ENCODE assay signal across 8 mouse cellular contexts in genomic region chr11:120240941-120241890, GRCm38 (mm10). TPM values are rescaled to one million over a fixed set of nuclear protein-coding genes. Genes with fewer than 3 reads are reported as not detected.
A peak's percentile ranks its signal among the peaks of the same experiment; 100 is the strongest.
DNase-seq lines count a peak whose midpoint lies in the region; ATAC-seq lines count a peak whose summit lies in the region.

No protein-coding gene starts in this region.

- H3K27me3 ChIP-seq in heart, embryonic 11.5 days (ENCODE audit: control insufficient read depth, insufficient read depth, low read length) = peaks cover 5% of the 10 kb centered on the region
- H3K27me3 ChIP-seq in hindbrain, embryonic 14.5 days (ENCODE audit: control insufficient read depth, insufficient read depth, low read length) = no peaks in the 10 kb centered on the region

- DNase-seq in heart, adult 8-10 months (ENCODE audit: low spot score) = no peak
- peak; percentile 88 for DNase-seq in embryo, embryonic 11 days
- DNase-seq in hindbrain, embryonic 14.5 days (ENCODE audit: low spot score) = peak; percentile 61
- DNase-seq in mesoderm, embryonic 11.5 days (ENCODE audit: low read depth, low spot score) = peak; percentile 68
- DNase-seq in layer of hippocampus, postnatal 36 days = no peak
- DNase-seq in urinary bladder, postnatal 14 days (ENCODE audit: low spot score) = no peak
- no peak for DNase-seq in spleen, postnatal 4 days (ENCODE audit: low spot score in 2 of 2)

- no peaks in the 10 kb centered on the region for H3K9me3 ChIP-seq in heart, embryonic 11.5 days (replicated peaks; ENCODE audit: control insufficient read depth, low read length)
- no peaks in the 10 kb centered on the region for H3K9me3 ChIP-seq in hindbrain, embryonic 14.5 days (ENCODE audit: control insufficient read depth, low read length)

- H3K27ac ChIP-seq in heart, embryonic 11.5 days (ENCODE audit: low read depth, low read length) = peak overlapping the region; percentile 92
- peak overlapping the region; percentile 100 for H3K27ac ChIP-seq in hindbrain, embryonic 14.5 days

- H3K9ac ChIP-seq in heart, embryonic 11.5 days (ENCODE audit: low read depth, low read length) = peak overlapping the region; percentile 63
- peak overlapping the region; percentile 100 for H3K9ac ChIP-seq in hindbrain, embryonic 14.5 days

- no peaks in the 10 kb centered on the region for H3K36me3 ChIP-seq in heart, embryonic 11.5 days (ENCODE audit: control insufficient read depth, insufficient read depth, low read length)
- peaks cover 10% of the 10 kb centered on the region; the same call in 1 of the 2 replicates for H3K36me3 ChIP-seq in hindbrain, embryonic 14.5 days (replicated peaks; ENCODE audit: control insufficient read depth, insufficient read depth)

- ATAC-seq in heart, embryonic 11.5 days (replicated peaks; ENCODE audit: insufficient number of reproducible peaks, low FRiP score, low TSS enrichment) = no peak
- ATAC-seq in hindbrain, embryonic 14.5 days (ENCODE audit: low FRiP score) = no peak

- 11% methylated on average over 29 of the region's 29 CpGs for WGBS in heart, embryonic 11.5 days (ENCODE audit: insufficient replicate concordance)
- 11% methylated on average over 29 of the region's 29 CpGs for WGBS in hindbrain, embryonic 14.5 days

- H3K4me2 ChIP-seq in heart, embryonic 11.5 days = peak overlapping the region; percentile 100
- H3K4me2 ChIP-seq in hindbrain, embryonic 14.5 days (replicated peaks) = peak overlapping the region; percentile 100

- H3K4me1 ChIP-seq in heart, embryonic 11.5 days (ENCODE audit: control insufficient read depth, insufficient read depth, low read length) = peaks cover 55% of the 10 kb centered on the region
- peaks cover 72% of the 10 kb centered on the region for H3K4me1 ChIP-seq in hindbrain, embryonic 14.5 days (replicated peaks; ENCODE audit: control insufficient read depth, insufficient read depth, low read length)

- H3K4me3 ChIP-seq in heart, embryonic 11.5 days (ENCODE audit: low read depth, low read length) = peak overlapping the region; percentile 78
- H3K4me3 ChIP-seq in hindbrain, embryonic 14.5 days (replicated peaks; ENCODE audit: low read length) = peak overlapping the region; percentile 88

RNA-seq across cellular contexts. Expression of gene Bahcc1, which starts 8.5 kb away (rescaled TPM):
- 7.0 and 9.1 TPM in 2 replicates for polyA plus RNA-seq in heart, embryonic 11.5 days (2014; fragmentation: Nextera tagmentation; extraction: Ambion mirVana)
- total RNA-seq in heart, adult 8-10 months (2022) = 10 to 100 TPM in 2 of 4 experiments, 1 to 10 TPM in 2; 6.2 to 12.6 (median 9.3) TPM
- polyA plus RNA-seq in hindbrain, embryonic 14.5 days (2014; fragmentation: Nextera tagmentation; extraction: Ambion mirVana) = 15.9 and 16.3 TPM in 2 replicates
- 10 to 100 TPM; 19.6 to 20.0 TPM for total RNA-seq in layer of hippocampus, postnatal 36 days (2021)

Comparison
In these comparisons a context has a peak if more than half of its experiments do, and no peak if none do; other contexts are left out.
1. DNase-seq: peak in embryo, embryonic 11 days (single experiment), hindbrain, embryonic 14.5 days (single experiment) and mesoderm, embryonic 11.5 days (single experiment); none in heart, adult 8-10 months (single experiment), layer of hippocampus, postnatal 36 days (0 of 2), urinary bladder, postnatal 14 days (single experiment) and spleen, postnatal 4 days (0 of 2).